Mouse (Mus musculus) ES-E14 (cell line): ENCODE data around the gene Drd4. TPM values are rescaled to one million over a fixed set of nuclear protein-coding genes. Genes with fewer than 3 reads are reported as not detected.
A peak's percentile ranks its signal among the peaks of the same experiment; 100 is the strongest.

Experiments used
- DNase-seq: peaks from one replicate; pipeline ENCODE4 v3.0.0-alpha.2; 2013; ENCODE audit warnings: low read depth, low spot score
- H3K27ac ChIP-seq: 2 replicates; pipeline ENCODE4 v1.5.1; 2012; ENCODE audit warnings: low read depth, mild to moderate bottlenecking, low read length, moderate library complexity, mixed read lengths; ENCODE audit not compliant: poor library complexity, insufficient read depth, severe bottlenecking
- H3K36me3 ChIP-seq: 2 replicates; pipeline ENCODE4 v1.6.1; 2012; ENCODE audit warnings: mild to moderate bottlenecking, low read length, moderate library complexity, mixed read lengths; ENCODE audit not compliant: control insufficient read depth, poor library complexity, insufficient read depth, severe bottlenecking
- H3K4me1 ChIP-seq, 2 experiments: fragments of 150-350 bp in 1 of 2; sonication (generic) in 1 of 2; 2 replicates each; pipeline ENCODE4 v1.6.1; 2012; ENCODE audit warnings: low read length in 2 of 2, mild to moderate bottlenecking in 1 of 2, mixed read lengths in 1 of 2; ENCODE audit not compliant: control insufficient read depth in 2 of 2, insufficient read depth in 2 of 2, poor library complexity in 1 of 2
- H3K4me3 ChIP-seq, 2 experiments: fragments of 150-350 bp in 1 of 2; sonication (generic) in 1 of 2; 2 replicates each; pipeline ENCODE4 v1.5.1; 2012; ENCODE audit warnings: low read length in 2 of 2, low read depth in 1 of 2, mild to moderate bottlenecking in 1 of 2, mixed read lengths in 1 of 2; ENCODE audit not compliant: insufficient read depth in 1 of 2, poor library complexity in 1 of 2, severe bottlenecking in 1 of 2
- H3K9ac ChIP-seq: 2 replicates; pipeline ENCODE4 v1.6.1; 2012; ENCODE audit warnings: low read depth, mild to moderate bottlenecking, low read length, mixed read lengths; ENCODE audit not compliant: poor library complexity, insufficient read depth, severe bottlenecking
- H3K9me3 ChIP-seq: fragments of 150-350 bp; sonication (generic); 2 replicates; pipeline ENCODE4 v1.6.1; 2012; ENCODE audit warnings: low read depth, mild to moderate bottlenecking, low read length; ENCODE audit not compliant: control insufficient read depth, insufficient read depth
- CHD2 ChIP-seq: IDR thresholded peaks from 2 replicates; pipeline ENCODE4 v1.6.1; 2014; ENCODE audit warnings: mild to moderate bottlenecking, low read depth, low read length, inconsistent platforms
- HCFC1 ChIP-seq: IDR thresholded peaks from 2 replicates; pipeline ENCODE4 v1.6.1; 2012; ENCODE audit warnings: low read length, inconsistent platforms, borderline replicate concordance; ENCODE audit not compliant: insufficient read depth
- MAFK ChIP-seq: IDR thresholded peaks from 2 replicates; pipeline ENCODE4 v1.6.1; 2014; ENCODE audit warnings: mild to moderate bottlenecking, low read depth, low read length, inconsistent platforms; ENCODE audit not compliant: insufficient read depth
- ZC3H11A ChIP-seq: IDR thresholded peaks from 2 replicates; pipeline ENCODE4 v1.6.1; 2012; ENCODE audit warnings: low read depth, mild to moderate bottlenecking, inconsistent platforms, low read length, borderline replicate concordance
- ZNF384 ChIP-seq: IDR thresholded peaks from 2 replicates; pipeline ENCODE4 v1.6.1; 2012; ENCODE audit warnings: low read depth, low read length, inconsistent platforms
- in situ Hi-C, 2 experiments: fragments of 600-800 bp; cut with MboI; formaldehyde crosslinking; loops; one replicate each; pipeline ENCODE4 v1.15.1; 2025; ENCODE audit warnings: low sequenced_read_pairs in 2 of 2, inconsistent platforms in 1 of 2; ENCODE audit not compliant: unreplicated experiment in 2 of 2
- total RNA-seq: library from RNA; depleted of rRNA; stranded (reverse); fragments of 300-350 nt; gene quantifications from 2 replicates; pipeline ENCODE4 v1.2.3, GENCODE M21; 2012

The Drd4 gene
- total RNA-seq, 1 experiment: 0.76 TPM

- no peak for DNase-seq
- Histone ChIP-seq H3K27ac (no peak overlapping the region), H3K36me3 (peaks cover 45% of the 10 kb centered on the region), H3K4me3 (no peak overlapping the region), H3K9me3 (no peaks in the 10 kb centered on the region), H3K9ac (no peak overlapping the region), H3K4me1 (peaks cover 2 to 16% of the 10 kb centered on the region in 2 experiments; a peak in 2 of 4 replicates)
- TF ChIP-seq CHD2 (no peak), HCFC1 (no peak), ZNF384 (no peak), ZC3H11A (no peak), MAFK (no peak)
- in situ Hi-C loops: no loop called here
These were observed 27.6 kb upstream of the Drd4 start for GRCm38 (mm10) chr7:141264041-141264700.

DNA sequence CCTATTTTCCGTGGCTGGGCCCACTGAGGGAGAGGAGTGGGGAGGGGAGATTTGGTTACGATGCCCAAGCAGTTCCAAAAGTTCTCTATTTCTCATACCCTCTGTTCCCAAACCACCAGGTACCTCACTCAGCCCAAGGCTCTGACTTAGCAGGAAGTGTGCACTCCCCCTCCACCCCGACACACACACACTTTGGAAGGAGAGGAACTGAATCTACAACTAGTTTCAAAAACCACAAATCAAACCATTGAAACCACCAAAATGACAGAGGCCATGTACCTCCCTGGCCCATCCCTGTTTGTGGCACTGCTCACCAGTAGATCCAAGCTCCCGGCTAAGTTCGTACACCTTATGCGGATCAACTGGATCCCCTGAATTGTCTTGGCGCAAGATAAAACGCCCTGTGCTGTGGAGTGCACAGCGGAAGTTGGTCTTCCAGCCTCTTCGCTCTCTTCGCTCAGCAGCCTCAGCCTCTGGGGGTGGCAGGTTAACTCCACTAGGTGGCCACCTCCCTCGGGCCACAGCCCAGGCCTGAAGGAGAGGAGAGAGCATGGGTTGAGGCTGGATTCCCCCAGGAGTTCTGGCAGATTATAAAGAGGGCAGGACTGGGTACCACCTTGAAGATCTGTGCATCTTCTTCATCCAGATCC lies 26.9 kb upstream of the Drd4 start:
- no peak for DNase-seq
- H3K9ac ChIP-seq: no peak overlapping the region
- TF ChIP-seq ZC3H11A (no peak), ZNF384 (no peak), HCFC1 (no peak), MAFK (no peak), CHD2 (no peak)
- H3K36me3 ChIP-seq: peaks cover 38% of the 10 kb centered on the region
- in situ Hi-C loops: no loop called here
- H3K9me3 ChIP-seq: no peaks in the 10 kb centered on the region
- H3K4me1 ChIP-seq: peaks cover 2 to 19% of the 10 kb centered on the region in 2 experiments; a peak in 2 of 4 replicates
- no peak overlapping the region for H3K4me3 ChIP-seq
- no peak overlapping the region for H3K27ac ChIP-seq

DNA sequence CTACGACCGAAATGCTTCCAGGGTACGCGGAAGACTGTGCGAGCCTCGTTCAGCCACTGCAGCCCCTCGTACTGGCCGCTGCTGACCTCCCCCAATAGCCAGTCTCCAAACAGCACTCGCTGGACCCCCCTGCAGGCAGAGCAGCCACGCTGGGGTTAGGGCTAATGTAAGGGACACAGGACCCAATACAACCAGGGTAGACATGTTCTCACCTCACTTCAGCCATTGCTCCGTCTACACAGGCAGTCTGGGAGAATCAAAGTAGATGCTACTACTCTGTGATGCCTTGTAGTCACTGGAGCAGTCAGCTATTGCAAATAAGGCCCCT lies 26.4 kb upstream of the Drd4 start:
- DNase-seq: no peak
- Histone ChIP-seq H3K9me3 (no peaks in the 10 kb centered on the region), H3K36me3 (peaks cover 33% of the 10 kb centered on the region), H3K4me3 (no peak overlapping the region), H3K27ac (no peak overlapping the region), H3K4me1 (peaks cover 2 to 19% of the 10 kb centered on the region in 2 experiments; a peak in 2 of 4 replicates), H3K9ac (no peak overlapping the region)
- TF ChIP-seq HCFC1 (no peak), MAFK (no peak), CHD2 (no peak), ZNF384 (no peak), ZC3H11A (no peak)
- in situ Hi-C loops: no loop called here

DNA sequence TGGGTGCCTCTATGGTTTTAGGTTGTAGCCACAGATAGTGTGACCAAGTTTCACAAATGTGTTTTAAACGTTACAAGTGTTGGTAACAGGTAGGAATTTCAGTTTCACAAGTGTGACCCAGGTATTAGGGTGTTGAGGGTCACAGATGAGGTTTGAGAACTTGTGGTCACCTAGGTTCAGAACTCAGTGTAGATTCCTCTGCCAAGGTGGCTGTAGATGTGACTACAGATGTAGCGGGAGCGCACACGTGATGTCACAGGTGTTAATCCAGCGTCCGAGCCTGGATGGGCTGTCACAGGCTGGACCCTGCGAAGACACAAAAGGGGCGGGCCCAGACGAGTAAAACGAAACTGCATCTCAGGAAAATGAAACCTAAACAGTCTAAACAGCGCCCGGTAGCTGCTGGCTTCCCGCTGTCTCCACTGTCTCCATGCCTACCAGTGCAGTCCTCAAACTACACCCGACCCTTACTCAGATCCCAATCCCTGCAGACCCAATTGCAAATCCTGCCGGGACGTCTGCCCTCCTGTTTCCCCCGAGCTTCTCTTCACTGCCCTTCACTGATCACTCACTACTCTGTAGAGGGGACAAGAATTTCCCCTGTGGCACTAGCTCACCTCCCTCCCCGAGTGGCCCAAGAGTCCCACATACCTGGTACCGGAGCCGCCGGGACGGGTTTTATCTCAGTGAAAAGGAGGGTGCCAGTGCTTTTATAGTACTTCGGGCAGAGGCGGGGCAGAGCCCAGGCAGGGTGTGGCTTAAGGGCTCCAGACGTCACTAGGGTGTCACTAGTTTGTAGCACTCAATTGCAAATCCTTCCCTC lies 25.9 kb upstream of the Drd4 start, which contains the start of gene Irf7:
Gene Irf7, minus strand, starts transcription at position 743 of the 823 bp plus-strand sequence.
- no peak for TF ChIP-seq MAFK
- TF ChIP-seq ZC3H11A: no peak
- no peak for TF ChIP-seq CHD2
- no peak for TF ChIP-seq ZNF384
- TF ChIP-seq HCFC1: no peak
- in situ Hi-C loops: no loop called here
- H3K4me1 ChIP-seq: peaks cover 2 to 19% of the 10 kb centered on the region in 2 experiments; a peak in 2 of 4 replicates
- H3K36me3 ChIP-seq: peaks cover 27% of the 10 kb centered on the region
- no peak for DNase-seq
- H3K4me3 ChIP-seq: peak within 1 kb of the TSS in 1 of 2 experiments; percentile 45; a peak in 1 of 4 replicates
- H3K9ac ChIP-seq: no peak within 1 kb of the TSS
- H3K9me3 ChIP-seq: no peaks in the 10 kb centered on the region
- H3K27ac ChIP-seq: no peak within 1 kb of the TSS
